Mouse (Mus musculus) liver, adult (tissue): ENCODE results near the gene Grip2.

Experiments
- GATA4 ChIP-seq: IDR thresholded peaks from 2 replicates; pipeline ENCODE4 v1.6.1; 2014; ENCODE audit warnings: mild to moderate bottlenecking, low read length; ENCODE audit not compliant: insufficient replicate concordance

Grip2 gene

DNA sequence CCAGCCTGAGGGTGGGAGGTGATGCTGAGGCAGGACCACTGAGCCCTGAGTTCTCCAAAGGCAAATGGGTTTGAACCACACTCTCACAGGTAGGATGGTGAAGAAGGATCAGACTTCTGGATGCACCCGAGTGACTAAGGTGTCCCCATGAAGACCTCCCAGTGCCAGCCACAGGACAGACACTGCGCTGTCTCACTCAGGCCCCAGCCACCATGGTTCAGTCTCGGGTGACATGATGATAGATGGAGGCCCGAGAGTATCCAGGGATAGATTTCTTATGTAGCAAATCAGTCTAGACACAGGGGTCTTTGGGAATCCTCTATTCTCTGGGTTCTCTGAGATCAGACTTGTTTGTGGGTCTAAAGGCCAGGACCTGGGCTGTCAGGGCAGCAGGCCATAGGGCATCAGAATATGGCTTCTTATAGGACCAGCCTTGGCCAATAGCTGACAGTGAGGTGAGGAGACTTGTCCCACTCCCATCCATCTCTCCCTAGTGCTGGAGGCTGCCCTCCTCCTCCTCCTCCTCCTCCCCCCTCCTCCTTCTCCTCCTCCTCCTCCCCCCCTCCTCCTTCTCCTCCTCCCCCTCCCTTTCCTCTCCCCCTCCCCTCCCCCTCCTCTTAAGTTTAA lies 106.3 kb downstream of the Grip2 start:
- TF ChIP-seq GATA4: no peak

GRCm38 (mm10) chr6:91719865-91720533 lies 107.1 kb downstream of the Grip2 start:
- TF ChIP-seq GATA4: no peak

DNA sequence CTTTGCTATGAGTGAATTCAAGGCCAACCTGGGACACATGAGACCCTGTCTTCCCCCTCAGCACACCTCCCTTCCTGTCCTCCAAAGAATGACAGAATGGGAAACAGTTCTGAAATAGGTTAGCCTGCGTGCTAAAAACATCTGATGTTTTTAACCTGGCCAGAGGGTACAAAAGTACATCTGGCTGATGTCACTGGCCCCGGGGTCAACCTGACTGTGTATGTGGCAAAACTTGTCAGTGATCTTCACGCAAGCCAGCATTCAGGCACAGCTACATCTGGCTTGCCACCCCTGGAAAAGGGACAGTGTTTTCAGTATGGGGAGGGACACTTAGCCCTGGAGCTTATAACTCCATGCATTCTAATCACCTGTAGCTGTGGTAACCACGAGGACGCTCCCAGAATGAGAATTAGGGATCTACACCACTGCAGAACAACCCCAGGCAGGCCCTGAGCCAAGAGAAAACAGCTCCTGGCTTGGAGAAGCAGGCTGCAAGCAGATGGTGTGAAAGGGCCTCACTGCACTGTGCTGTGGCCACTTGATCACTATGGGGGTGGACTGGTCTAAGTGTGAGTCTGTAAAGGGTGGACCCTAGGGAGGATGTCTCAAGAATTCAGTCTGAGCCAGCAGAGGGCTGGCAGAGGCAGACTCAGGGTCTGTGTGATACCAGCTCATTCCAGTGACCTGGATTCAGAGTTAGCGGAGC lies 107.9 kb downstream of the Grip2 start:
- no peak for TF ChIP-seq GATA4

- TF ChIP-seq GATA4: no peak
Measured at GRCm38 (mm10) chr6:91718603-91719002, 108.4 kb downstream of the Grip2 start.

DNA sequence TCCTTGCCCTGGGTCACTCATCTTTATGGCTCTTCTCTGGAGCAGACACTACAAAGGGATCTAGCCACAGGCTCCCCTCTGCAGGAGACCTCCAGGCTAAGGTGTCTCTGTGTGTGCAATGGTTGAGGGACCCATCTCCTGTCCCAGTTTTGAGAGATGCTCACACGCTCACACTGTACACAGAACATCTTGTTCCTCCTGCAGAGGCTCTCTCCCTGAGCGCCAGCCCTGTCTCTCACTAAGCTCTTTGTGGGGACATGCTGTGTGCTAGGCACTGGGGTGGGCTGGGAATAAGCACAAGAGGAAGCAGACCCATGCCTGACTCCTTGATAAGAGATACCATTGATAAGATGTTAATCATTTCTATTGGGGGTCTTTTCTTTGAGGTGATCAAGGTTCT lies 109.0 kb downstream of the Grip2 start:
- no peak for TF ChIP-seq GATA4

- no peak for TF ChIP-seq GATA4
Measured at GRCm38 (mm10) chr6:91715988-91716810, 110.9 kb downstream of the Grip2 start.

DNA sequence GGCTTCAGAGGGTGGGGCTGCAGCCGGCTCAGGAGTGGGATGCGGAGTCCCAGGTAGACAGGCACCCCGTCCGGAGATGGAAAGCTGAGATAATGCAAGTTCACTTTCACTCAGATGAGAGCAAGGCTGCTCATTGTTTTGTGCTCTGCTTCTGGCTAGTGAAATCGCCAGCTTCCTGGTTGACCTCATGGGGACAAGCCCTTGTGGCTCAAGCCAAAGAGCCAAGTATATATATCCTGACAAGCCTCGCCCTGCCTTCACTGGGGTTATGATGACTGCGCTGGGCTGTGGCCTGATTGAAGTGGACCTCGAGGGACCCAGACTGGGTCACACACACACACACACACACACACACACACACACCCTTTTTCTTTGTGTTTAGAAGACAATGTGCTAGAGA lies 112.0 kb downstream of the Grip2 start:
- no peak for TF ChIP-seq GATA4

- TF ChIP-seq GATA4: no peak
Measured at GRCm38 (mm10) chr6:91713370-91713896, 113.6 kb downstream of the Grip2 start.

GRCm38 (mm10) chr6:91712855-91713331 lies 114.2 kb downstream of the Grip2 start:
- TF ChIP-seq GATA4: no peak

- no peak for TF ChIP-seq GATA4
Measured at GRCm38 (mm10) chr6:91712097-91712854, 114.8 kb downstream of the Grip2 start.
